Comparison of ENCODE assay signal across 14 mouse cellular contexts in genomic region chr1:171681009-171681408, GRCm38 (mm10). TPM values are rescaled to one million over a fixed set of nuclear protein-coding genes. Genes with fewer than 3 reads are reported as not detected.
DNase-seq lines count a peak whose midpoint lies in the region; TF ChIP-seq lines count a peak whose summit lies in the region.
"Had no signal": no experiment of that assay in that cellular context is flagged by ENCODE, and none has a peak within 500 bp of the region (broad histone marks: within the 10 kb centered on the region; RNA-seq: fewer than 3 reads in every experiment).

No protein-coding gene starts in this region.

- intact Hi-C loops in left cerebral cortex, postnatal 4 days (cut with DNase I), result no loop called here

- no peak for TF ChIP-seq CTCF in bone marrow, adult 2 months (IDR thresholded peaks at IDR 0.05; ENCODE audit: control insufficient read depth, insufficient read depth, low read length)
- TF ChIP-seq CTCF in thymus, adult 2 months (IDR thresholded peaks at IDR 0.05; ENCODE audit: borderline replicate concordance, control insufficient read depth, extremely low read depth, insufficient read depth, low read length, poor library complexity), result no peak

- H3K4me1 ChIP-seq in bone marrow, adult 2 months (ENCODE audit: control insufficient read depth, insufficient read depth, low read length), result peaks cover 7% of the 10 kb centered on the region; the same call in 1 of the 2 replicates
- peaks cover 16% of the 10 kb centered on the region for H3K4me1 ChIP-seq in thymus, adult 2 months (replicated peaks; ENCODE audit: control insufficient read depth, insufficient read depth, low read length)
- no peaks in the 10 kb centered on the region for H3K4me1 ChIP-seq in forebrain, embryonic 10.5 days
- H3K4me1 ChIP-seq: embryonic facial prominence, embryonic 13.5 days; midbrain, embryonic 10.5 days had no signal

- WGBS in bone marrow, adult 2 months, result 9% methylated on average over 7 of the region's 7 CpGs
- 14% methylated on average over 6 of the region's 7 CpGs for WGBS in macrophage (ENCODE audit: missing documents)
- WGBS in thymus, adult 2 months, result 9% methylated on average over 7 of the region's 7 CpGs
- 92% methylated on average over 7 of the region's 7 CpGs for WGBS in forebrain, embryonic 10.5 days

- no peaks in the 10 kb centered on the region for H3K9me3 ChIP-seq in forebrain, embryonic 10.5 days
- H3K9me3 ChIP-seq: embryonic facial prominence, embryonic 13.5 days; midbrain, embryonic 10.5 days had no signal

- H3K27ac ChIP-seq in bone marrow, adult 2 months (ENCODE audit: control insufficient read depth, insufficient read depth, low read depth, low read length, poor library complexity), result peak overlapping the region; percentile 78
- peak overlapping the region; percentile 98 for H3K27ac ChIP-seq in macrophage
- peak overlapping the region; percentile 81 for H3K27ac ChIP-seq in thymus, adult 2 months (ENCODE audit: control insufficient read depth, insufficient read depth, low read length)
- H3K27ac ChIP-seq in forebrain, embryonic 10.5 days, result no peak overlapping the region
- H3K27ac ChIP-seq: embryonic facial prominence, embryonic 13.5 days; midbrain, embryonic 10.5 days had no signal

- H3K27me3 ChIP-seq in thymus, adult 2 months (ENCODE audit: control insufficient read depth, insufficient read depth, low read length), result no peaks in the 10 kb centered on the region
- H3K27me3 ChIP-seq in forebrain, embryonic 10.5 days (ENCODE audit: poor library complexity, severe bottlenecking), result no peaks in the 10 kb centered on the region
- H3K27me3 ChIP-seq: embryonic facial prominence, embryonic 13.5 days had no signal

- TF ChIP-seq POLR2A in bone marrow, adult 2 months (IDR thresholded peaks at IDR 0.05; ENCODE audit: borderline replicate concordance, control insufficient read depth, low read depth, low read length), result no peak
- TF ChIP-seq POLR2A in thymus, adult 2 months (IDR thresholded peaks at IDR 0.05; ENCODE audit: control insufficient read depth, extremely low read depth, insufficient read depth, low read length, poor library complexity), result no peak

- peaks cover 46% of the 10 kb centered on the region for H3K79me2 ChIP-seq in macrophage (ENCODE audit: inconsistent target)

- peak; percentile 15 to 60 for DNase-seq in heart, adult 18-20 months
- DNase-seq in heart, adult 8-10 months (ENCODE audit: low spot score), result no peak
- peak; percentile 58 for DNase-seq in thymus, adult 2 months
- DNase-seq in forebrain, embryonic 10.5 days (ENCODE audit: extremely low spot score, low spot score), result no peak
- no peak for DNase-seq in left cerebral cortex, postnatal 4 days
- DNase-seq in kidney, postnatal 36 days, result no peak
- DNase-seq: forebrain, postnatal 0 days had no signal

- 0 out of 2 replicates have a peak, but pooled peaks cover 5% of the 10 kb centered on the region for H3K36me3 ChIP-seq in macrophage (ENCODE audit: inconsistent target)
- no peaks in the 10 kb centered on the region for H3K36me3 ChIP-seq in thymus, adult 2 months (ENCODE audit: control insufficient read depth, insufficient read depth, low read length)
- no peaks in the 10 kb centered on the region for H3K36me3 ChIP-seq in forebrain, embryonic 10.5 days (replicated peaks)
- H3K36me3 ChIP-seq: embryonic facial prominence, embryonic 13.5 days; midbrain, embryonic 10.5 days had no signal

- peak overlapping the region; percentile 48 for H3K4me3 ChIP-seq in bone marrow, adult 2 months (replicated peaks; ENCODE audit: control insufficient read depth, low read depth, low read length)
- H3K4me3 ChIP-seq in macrophage (ENCODE audit: inconsistent target), result peak overlapping the region; percentile 77
- H3K4me3 ChIP-seq in thymus, adult 2 months (ENCODE audit: control insufficient read depth, insufficient read depth, low read length), result peak overlapping the region; percentile 18; the same call in 1 of the 2 replicates
- no peak overlapping the region for H3K4me3 ChIP-seq in forebrain, embryonic 10.5 days
- H3K4me3 ChIP-seq: embryonic facial prominence, embryonic 13.5 days; midbrain, embryonic 10.5 days had no signal

RNA-seq across cellular contexts. Expression of gene Cd48, which starts 0.8 kb away (rescaled TPM):
- 1 to 10 TPM; 2.9 to 3.1 TPM for total RNA-seq in heart, adult 18-20 months (2021)
- total RNA-seq in heart, adult 8-10 months (2022), result 1 to 10 TPM; 1.1 to 2.7 (median 1.6) TPM
- polyA plus RNA-seq in bone marrow, adult 2 months (2011; ENCODE audit: insufficient read depth, insufficient read length, low replicate concordance, missing spikeins), result 7.2 and 15.0 TPM in 2 replicates
- total RNA-seq in macrophage (2018; cell fraction: chromatin; rRNA removed), result 100 to 1,000 TPM in 25 of 26 experiments, 10 to 100 TPM in 1; 76.3 to 222 (median 181) TPM
- 100 to 1,000 TPM; 200 to 270 (median 237) TPM for total RNA-seq in macrophage (2018; cell fraction: cytosol; rRNA removed)
- 100 to 1,000 TPM; 137 to 292 (median 225) TPM for total RNA-seq in macrophage (2018; cell fraction: nucleus; rRNA removed)
- 230 to 330 TPM (median 260 TPM) in 3 replicates for polyA plus RNA-seq in macrophage (2018)
- 41.9 and 63.2 TPM in 2 replicates for polyA plus RNA-seq in thymus, adult 2 months (2012; rRNA removed)
- 0.31 TPM in 1 of 2 replicates, not detected in the other for polyA plus RNA-seq in forebrain, embryonic 10.5 days (2016; fragmentation: Nextera tagmentation; extraction: Ambion mirVana)
- total RNA-seq in left cerebral cortex, postnatal 4 days (2021), result under 1 TPM in 1 of 2 experiments, not detected in 1; 0.32 TPM

RNA-seq across cellular contexts. Expression of gene Slamf7, which starts 28.2 kb away (rescaled TPM):
- 1 to 10 TPM in 1 of 2 experiments, under 1 TPM in 1; 0.57 to 1.1 TPM for total RNA-seq in heart, adult 18-20 months (2021)
- under 1 TPM; 0.16 to 0.32 (median 0.28) TPM for total RNA-seq in heart, adult 8-10 months (2022)
- polyA plus RNA-seq in bone marrow, adult 2 months (2011; ENCODE audit: insufficient read depth, insufficient read length, low replicate concordance, missing spikeins), result 3.1 and 4.7 TPM in 2 replicates
- 1,000 to 10,000 TPM in 9 of 26 experiments, 100 to 1,000 TPM in 17; 248 to 1,912 (median 729) TPM for total RNA-seq in macrophage (2018; cell fraction: chromatin; rRNA removed)
- total RNA-seq in macrophage (2018; cell fraction: cytosol; rRNA removed), result 1,000 to 10,000 TPM in 1 of 26 experiments, 100 to 1,000 TPM in 25; 219 to 1,276 (median 582) TPM
- total RNA-seq in macrophage (2018; cell fraction: nucleus; rRNA removed), result 1,000 to 10,000 TPM in 13 of 26 experiments, 100 to 1,000 TPM in 13; 184 to 2,064 (median 1,037) TPM
- polyA plus RNA-seq in macrophage (2018), result 92.5 to 257 TPM (median 179 TPM) in 3 replicates
- 4.5 and 6.0 TPM in 2 replicates for polyA plus RNA-seq in thymus, adult 2 months (2012; rRNA removed)
- polyA plus RNA-seq in forebrain, embryonic 10.5 days (2016; fragmentation: Nextera tagmentation; extraction: Ambion mirVana), result not detected in 2 replicates
- total RNA-seq in left cerebral cortex, postnatal 4 days (2021), result not detected
- total RNA-seq: left cerebral cortex, postnatal 25 days had no signal
- polyA plus RNA-seq: embryonic facial prominence, embryonic 13.5 days; forebrain, postnatal 0 days; heart, embryonic 14.5 days; kidney, embryonic 16.5 days; midbrain, embryonic 10.5 days had no signal

Comparison
In these comparisons a context has a peak if more than half of its experiments do, and no peak if none do; other contexts are left out.
1. DNase-seq: peak in heart, adult 18-20 months (2 of 2) and thymus, adult 2 months (single experiment); none in heart, adult 8-10 months (single experiment), forebrain, embryonic 10.5 days (single experiment), left cerebral cortex, postnatal 4 days (single experiment) and kidney, postnatal 36 days (0 of 2).
2. RNA of gene Slamf7, which starts 28.2 kb away (polyA plus RNA-seq): 92.5 to 257 TPM in macrophage; 3.1 to 4.7 TPM in bone marrow, adult 2 months, 4.5 to 6.0 TPM in thymus, adult 2 months and not detected in forebrain, embryonic 10.5 days; every median in the first group is over 10 times any median in the second.